Mouse (Mus musculus) forebrain, postnatal 0 days (tissue): Measurements from ENCODE around the gene Tnfaip8l1. TPM values are rescaled to one million over a fixed set of nuclear protein-coding genes. Genes with fewer than 3 reads are reported as not detected.
A peak's percentile ranks its signal among the peaks of the same experiment; 100 is the strongest.

ENCODE experiments used
- ATAC-seq: fragments of 200-750 bp; cut with Nextera tagmentation; 2 replicates; pipeline ENCODE4 v1.8.0; 2017; ENCODE audit warnings: mild to moderate bottlenecking, moderate library complexity
- DNase-seq: peaks from one replicate; pipeline ENCODE4 v3.0.0-alpha.2; 2015
- H3K27ac ChIP-seq: fragments of 300-500 bp; sonication (generic); 2 replicates; pipeline ENCODE4 v1.5.1; 2014; ENCODE audit warnings: low read depth, mild to moderate bottlenecking, antibody characterized with exemption, low read length, moderate library complexity, mixed read lengths
- H3K27me3 ChIP-seq: fragments of 300-500 bp; sonication (generic); 2 replicates; pipeline ENCODE4 v1.6.1; 2014; ENCODE audit warnings: mild to moderate bottlenecking, low read length, mixed read lengths; ENCODE audit not compliant: insufficient read depth
- H3K36me3 ChIP-seq: fragments of 300-500 bp; sonication (generic); 2 replicates; pipeline ENCODE4 v1.6.1; 2014; ENCODE audit warnings: mild to moderate bottlenecking, moderate library complexity; ENCODE audit not compliant: insufficient read depth
- H3K4me1 ChIP-seq: fragments of 300-500 bp; sonication (generic); 2 replicates; pipeline ENCODE4 v1.6.1; 2014; ENCODE audit warnings: antibody characterized with exemption; ENCODE audit not compliant: insufficient read depth
- H3K4me2 ChIP-seq: fragments of 300-500 bp; sonication (generic); 2 replicates; pipeline ENCODE4 v1.6.1; 2014; ENCODE audit warnings: low read depth, mild to moderate bottlenecking, moderate library complexity
- H3K4me3 ChIP-seq: fragments of 300-500 bp; sonication (generic); 2 replicates; pipeline ENCODE4 v1.5.1; 2014; ENCODE audit warnings: low read depth, low read length, mixed read lengths
- H3K9ac ChIP-seq: fragments of 300-500 bp; sonication (generic); 2 replicates; pipeline ENCODE4 v1.6.1; 2014; ENCODE audit warnings: mild to moderate bottlenecking
- H3K9me3 ChIP-seq: fragments of 300-500 bp; sonication (generic); 2 replicates; pipeline ENCODE4 v1.6.1; 2016; ENCODE audit warnings: low read length
- CTCF ChIP-seq: sonication (generic); IDR thresholded peaks from 2 replicates; pipeline ENCODE4 v1.5.1; 2016; ENCODE audit warnings: antibody characterized with exemption, control low read depth, low read depth
- WGBS: fragments of 180-500 bp; shearing (Covaris S2); extraction: QIAGEN DNeasy Blood & Tissue Kit; methylation state at CpG from one replicate; pipeline ENCODE4 v1.1.7; 2014; 5-methylcytosine and 5-hydroxymethylcytosine counted together
- polyA plus RNA-seq: library from polyadenylated mRNA; unstranded; fragments of >200 nt; fragmentation: Nextera tagmentation; extraction: Ambion mirVana; gene quantifications from 2 replicates; pipeline ENCODE4 v1.2.1, GENCODE M21; 2015
- total RNA-seq: library from RNA; depleted of rRNA; stranded (reverse); fragments of >200 nt; gene quantifications from 2 replicates; pipeline ENCODE4 v1.2.3, GENCODE M21; 2014

The Tnfaip8l1 gene
- total and polyA plus RNA-seq, 2 experiments from 2014 or later, result 8.6 to 11.0 TPM

GRCm38 (mm10) chr17:56131136-56131535, 31.1 kb upstream of the Tnfaip8l1 start:
- Histone ChIP-seq H3K9me3 (no peaks in the 10 kb centered on the region), H3K4me1 (no peaks in the 10 kb centered on the region), H3K36me3 (peaks cover 50% of the 10 kb centered on the region), H3K9ac (no peak overlapping the region), H3K27me3 (no peaks in the 10 kb centered on the region), H3K27ac (no peak overlapping the region), H3K4me2 (no peak overlapping the region), H3K4me3 (no peak overlapping the region)
- TF ChIP-seq CTCF, result no peak
- no peak for DNase-seq
- ATAC-seq, result no peak
- WGBS, result 92% methylated on average over 10 of the region's 10 CpGs

DNA sequence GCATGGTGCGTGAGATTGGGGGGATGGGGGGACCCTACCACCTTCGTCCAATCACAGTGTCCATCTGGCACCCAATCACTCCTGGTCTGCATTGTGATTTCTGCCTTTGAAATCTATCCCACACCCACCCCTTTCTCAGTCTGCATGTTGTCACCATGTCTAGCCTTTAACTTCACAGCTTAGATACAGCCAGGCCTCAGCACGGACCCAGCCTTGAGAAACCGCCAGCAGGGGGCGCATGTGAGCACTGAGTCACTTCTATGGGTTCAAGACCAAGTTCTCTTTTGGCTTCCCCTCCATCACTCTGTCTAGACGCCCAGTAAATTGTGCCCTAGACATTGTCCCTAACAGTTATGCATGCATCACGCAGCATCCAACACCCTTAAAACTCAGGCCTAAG, 30.5 kb upstream of the Tnfaip8l1 start:
- Histone ChIP-seq H3K4me2 (no peak overlapping the region), H3K4me3 (no peak overlapping the region), H3K9me3 (no peaks in the 10 kb centered on the region), H3K36me3 (peaks cover 46% of the 10 kb centered on the region), H3K27ac (no peak overlapping the region), H3K4me1 (no peaks in the 10 kb centered on the region), H3K27me3 (no peaks in the 10 kb centered on the region), H3K9ac (no peak overlapping the region)
- peak; percentile 26; the same call in 1 of the 2 replicates for ATAC-seq
- WGBS, result 43% methylated on average over 7 of the region's 7 CpGs
- TF ChIP-seq CTCF, result peak; percentile 81
- DNase-seq, result peak; percentile 63

DNA sequence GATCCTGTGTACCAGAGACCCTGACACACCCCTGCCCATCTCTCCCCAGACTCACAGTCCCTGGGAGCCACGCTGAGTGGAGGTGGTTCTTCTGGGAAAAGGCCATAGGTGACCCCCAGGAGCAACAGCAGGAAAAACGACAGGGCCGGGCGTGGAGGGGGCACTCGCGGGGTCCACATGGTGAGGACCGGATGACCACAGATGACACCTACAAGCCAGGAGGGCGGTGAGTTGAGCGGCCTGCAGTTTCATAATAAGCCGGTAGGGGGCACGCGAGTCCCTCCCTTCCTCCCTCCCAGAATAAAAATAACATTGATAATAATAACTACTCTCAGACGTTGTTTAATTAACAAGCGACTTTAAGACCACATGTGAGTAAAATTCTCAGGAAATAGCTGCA, 29.6 kb upstream of the Tnfaip8l1 start:
- DNase-seq, result peak; percentile 62
- Histone ChIP-seq H3K4me3 (no peak overlapping the region), H3K27ac (no peak overlapping the region), H3K9ac (no peak overlapping the region), H3K9me3 (no peaks in the 10 kb centered on the region), H3K27me3 (no peaks in the 10 kb centered on the region), H3K4me1 (no peaks in the 10 kb centered on the region), H3K4me2 (no peak overlapping the region), H3K36me3 (peaks cover 40% of the 10 kb centered on the region)
- ATAC-seq, result no peak; the same call in 1 of the 2 replicates
- TF ChIP-seq CTCF, result peak; percentile 83
- 5% methylated on average over 14 of the region's 14 CpGs for WGBS

GRCm38 (mm10) chr17:56133457-56134363, 28.6 kb upstream of the Tnfaip8l1 start:
- DNase-seq, result no peak
- TF ChIP-seq CTCF, result no peak
- 24% methylated on average over 21 of the region's 21 CpGs for WGBS
- Histone ChIP-seq H3K27ac (peak overlapping the region; percentile 54; the same call in 1 of the 2 replicates), H3K9me3 (no peaks in the 10 kb centered on the region), H3K4me3 (peak overlapping the region; percentile 12; the same call in 1 of the 2 replicates), H3K4me1 (peaks cover 3% of the 10 kb centered on the region; the same call in 1 of the 2 replicates), H3K4me2 (peak overlapping the region; percentile 37), H3K36me3 (peaks cover 30% of the 10 kb centered on the region), H3K9ac (no peak overlapping the region), H3K27me3 (no peaks in the 10 kb centered on the region)
- ATAC-seq, result no peak

DNA sequence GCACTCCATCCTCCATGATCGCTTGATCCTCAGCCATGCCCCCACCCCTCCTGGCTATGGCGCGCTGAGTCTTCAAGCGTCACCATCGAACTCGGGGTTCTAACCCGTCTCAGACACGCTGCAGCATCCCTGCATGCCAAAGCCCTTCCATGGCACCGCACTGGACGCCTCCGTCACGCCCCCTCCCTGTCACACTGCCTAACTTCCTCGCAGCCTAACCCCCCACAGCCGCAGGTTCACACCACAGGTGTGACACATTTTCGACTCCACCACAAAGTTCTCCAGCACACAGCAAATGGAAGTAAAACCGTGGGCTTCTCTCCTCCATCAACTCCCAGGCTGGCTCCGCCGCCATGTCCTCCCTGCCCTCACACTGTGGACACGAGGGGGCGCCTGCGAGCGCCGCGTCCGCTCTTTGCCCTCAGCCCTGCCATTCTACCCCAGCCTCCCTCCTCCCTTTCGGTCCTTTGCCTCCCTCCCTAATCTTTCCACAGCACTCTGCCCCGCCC, 27.8 kb upstream of the Tnfaip8l1 start:
- Histone ChIP-seq H3K27me3 (no peaks in the 10 kb centered on the region), H3K4me3 (peak overlapping the region; percentile 12; the same call in 1 of the 2 replicates), H3K9ac (peak overlapping the region; percentile 18; the same call in 1 of the 2 replicates), H3K9me3 (no peaks in the 10 kb centered on the region), H3K4me1 (peaks cover 6% of the 10 kb centered on the region; the same call in 1 of the 2 replicates), H3K4me2 (peak overlapping the region; percentile 37), H3K27ac (no peak overlapping the region), H3K36me3 (peaks cover 23% of the 10 kb centered on the region)
- ATAC-seq, result no peak; the same call in 1 of the 2 replicates
- DNase-seq, result no peak
- 5% methylated on average over 27 of the region's 27 CpGs for WGBS
- TF ChIP-seq CTCF, result peak; percentile 80

GRCm38 (mm10) chr17:56136558-56136957, 25.7 kb upstream of the Tnfaip8l1 start:
- Histone ChIP-seq H3K36me3 (0 out of 2 replicates have a peak, but pooled peaks cover 5% of the 10 kb centered on the region), H3K4me3 (no peak overlapping the region), H3K9ac (no peak overlapping the region), H3K4me2 (no peak overlapping the region), H3K9me3 (no peaks in the 10 kb centered on the region), H3K27me3 (no peaks in the 10 kb centered on the region), H3K27ac (no peak overlapping the region), H3K4me1 (peaks cover 6% of the 10 kb centered on the region; the same call in 1 of the 2 replicates)
- TF ChIP-seq CTCF, result no peak
- ATAC-seq (no peak), DNase-seq (no peak)
- 93% methylated on average over 7 of the region's 7 CpGs for WGBS
